Mouse (Mus musculus) cerebellum, adult (tissue): ENCODE measurements around the gene Kdelr3.

Experiments
- ATAC-seq: cut with Nextera tagmentation; 2 replicates; pipeline ENCODE4 v1.9.2; 2017; ENCODE audit warnings: mild to moderate bottlenecking, moderate library complexity, mixed read lengths; ENCODE audit not compliant: insufficient number of reproducible peaks, low FRiP score, low TSS enrichment

Gene Kdelr3

DNA sequence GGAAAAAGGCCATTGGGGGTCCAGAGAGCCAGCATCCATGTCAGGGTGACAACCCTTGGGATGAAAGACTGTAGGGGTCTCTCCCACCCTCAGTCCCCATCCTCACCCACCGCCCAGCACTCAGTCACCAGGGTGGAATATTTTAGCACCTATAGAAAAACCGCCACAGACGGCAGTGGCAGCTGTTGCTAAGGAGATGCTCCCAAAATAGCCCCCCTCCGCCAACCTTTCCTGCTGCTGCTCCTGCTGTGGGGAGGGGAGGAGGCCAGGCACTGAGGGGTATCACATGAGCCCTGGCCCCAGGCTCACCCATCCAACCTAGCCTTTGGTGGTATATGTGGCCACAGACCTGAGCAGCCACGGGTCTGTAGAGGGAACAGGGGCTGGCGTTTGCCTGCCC is 6.2 kb upstream of the Kdelr3 start:
- ATAC-seq: no peak

DNA sequence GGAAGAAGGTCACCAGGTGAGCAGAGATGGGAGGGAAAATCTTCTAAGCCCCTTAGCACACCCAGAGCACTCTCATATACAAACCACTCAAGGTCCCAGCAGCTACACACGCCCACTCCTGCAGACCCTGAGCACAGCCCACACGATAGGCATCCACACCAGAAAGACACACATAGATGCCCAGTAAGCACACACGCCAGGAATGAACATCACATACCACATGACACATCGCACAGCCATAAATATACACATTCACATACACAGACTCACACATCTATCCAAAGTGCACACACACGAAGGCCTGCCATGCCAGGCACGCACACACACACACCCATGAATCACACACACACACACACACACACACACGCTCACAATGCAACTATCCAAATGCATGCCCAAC is 5.8 kb upstream of the Kdelr3 start:
- ATAC-seq: no peak

DNA sequence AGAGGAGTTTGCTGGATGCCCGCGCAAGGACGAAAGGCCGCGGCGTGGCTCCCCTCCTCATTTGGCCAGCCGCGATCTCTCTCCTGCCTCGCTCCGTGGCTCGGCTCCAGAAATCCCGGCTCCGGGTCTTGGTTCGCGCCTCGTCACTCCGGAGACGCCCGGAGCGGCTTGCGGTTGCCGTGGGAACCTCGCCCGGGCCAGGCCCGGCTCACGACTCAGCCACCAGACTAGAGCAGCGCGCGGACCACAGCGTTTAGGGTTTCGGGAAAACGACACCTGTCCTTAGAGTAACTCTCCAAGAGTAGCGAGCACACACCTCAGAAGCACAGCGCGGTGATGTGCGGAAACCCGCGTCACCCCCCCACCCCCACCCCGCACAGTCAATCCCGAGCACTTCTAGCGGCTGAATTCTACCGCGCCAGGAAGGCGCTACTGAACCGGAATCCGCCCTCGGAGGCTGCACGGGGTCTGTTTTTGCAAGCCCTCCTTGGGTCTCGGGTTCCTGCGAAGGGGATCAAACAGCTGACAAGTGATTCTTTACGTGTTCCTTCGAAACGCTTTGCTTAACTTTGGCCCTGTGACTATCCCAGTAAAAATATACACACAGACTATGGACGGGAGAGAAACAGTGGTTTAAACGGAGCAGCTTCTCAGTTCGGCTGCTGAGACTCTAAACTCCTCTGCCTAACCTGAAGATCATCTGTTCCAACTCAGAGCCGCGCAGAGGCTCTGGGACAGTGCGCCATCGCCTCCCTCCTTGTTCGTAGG is 4.5 kb upstream of the Kdelr3 start:
- peak; percentile 45; the same call in 1 of the 2 replicates for ATAC-seq

DNA sequence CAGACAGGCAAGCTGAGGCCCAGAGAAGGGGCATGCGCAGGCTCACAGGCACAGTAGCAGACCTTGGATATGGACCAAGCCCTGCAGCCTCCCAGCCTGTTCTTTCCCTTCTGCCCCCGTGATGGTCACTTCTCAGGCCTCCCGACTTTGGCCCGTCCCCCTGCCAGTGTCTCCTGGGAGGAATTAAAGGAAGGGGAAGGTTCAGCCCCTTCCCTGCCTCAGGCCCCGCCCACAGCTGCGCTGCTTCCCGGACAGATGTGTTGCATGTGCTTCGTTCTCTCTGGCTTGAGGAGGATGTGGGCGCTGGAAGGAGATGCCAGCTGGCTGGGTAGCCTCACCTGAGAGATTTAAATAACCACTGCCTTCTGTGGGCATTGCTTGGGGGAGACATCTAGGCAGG is 2.3 kb upstream of the Kdelr3 start:
- ATAC-seq: no peak

DNA sequence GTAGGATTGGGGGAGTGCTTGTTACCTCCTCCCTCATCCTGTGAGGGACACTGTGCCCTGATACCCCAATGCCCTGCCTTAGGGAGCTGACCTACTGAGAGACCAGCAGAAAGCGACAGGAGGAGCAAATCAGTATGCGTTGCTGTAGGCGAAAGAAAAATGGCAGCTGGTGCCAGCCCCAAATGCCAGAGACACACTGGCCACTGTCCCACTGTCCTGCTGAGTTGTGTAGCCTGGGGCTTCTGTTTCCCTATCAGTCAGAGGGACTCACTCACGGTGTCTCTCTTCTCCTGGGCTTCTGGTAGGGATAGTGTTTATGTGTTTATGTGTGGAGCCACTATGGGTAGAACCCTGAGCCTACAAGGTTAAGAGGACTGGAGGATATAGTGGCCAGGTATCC is 1.5 kb downstream of the Kdelr3 start:
- no peak for ATAC-seq

DNA sequence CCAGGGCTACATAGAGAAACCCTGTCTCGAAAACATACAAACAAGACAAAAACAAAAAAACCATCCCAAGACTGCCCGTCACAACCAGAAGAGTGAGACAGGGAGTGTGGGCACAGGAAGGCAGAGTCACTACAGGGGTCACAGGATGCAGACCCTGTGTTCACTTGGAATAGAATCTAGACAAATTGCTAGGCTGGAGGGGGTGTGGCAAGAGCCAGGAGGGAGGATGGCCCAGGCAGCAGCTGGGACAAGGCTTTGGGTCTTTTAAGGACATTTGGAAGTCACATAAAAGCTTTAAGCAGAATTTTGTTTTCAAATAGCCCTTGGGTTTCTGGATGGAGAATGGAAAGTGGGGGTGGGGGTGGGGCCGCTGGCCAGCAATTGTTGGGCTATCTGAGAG is 2.4 kb downstream of the Kdelr3 start:
- no peak for ATAC-seq

DNA sequence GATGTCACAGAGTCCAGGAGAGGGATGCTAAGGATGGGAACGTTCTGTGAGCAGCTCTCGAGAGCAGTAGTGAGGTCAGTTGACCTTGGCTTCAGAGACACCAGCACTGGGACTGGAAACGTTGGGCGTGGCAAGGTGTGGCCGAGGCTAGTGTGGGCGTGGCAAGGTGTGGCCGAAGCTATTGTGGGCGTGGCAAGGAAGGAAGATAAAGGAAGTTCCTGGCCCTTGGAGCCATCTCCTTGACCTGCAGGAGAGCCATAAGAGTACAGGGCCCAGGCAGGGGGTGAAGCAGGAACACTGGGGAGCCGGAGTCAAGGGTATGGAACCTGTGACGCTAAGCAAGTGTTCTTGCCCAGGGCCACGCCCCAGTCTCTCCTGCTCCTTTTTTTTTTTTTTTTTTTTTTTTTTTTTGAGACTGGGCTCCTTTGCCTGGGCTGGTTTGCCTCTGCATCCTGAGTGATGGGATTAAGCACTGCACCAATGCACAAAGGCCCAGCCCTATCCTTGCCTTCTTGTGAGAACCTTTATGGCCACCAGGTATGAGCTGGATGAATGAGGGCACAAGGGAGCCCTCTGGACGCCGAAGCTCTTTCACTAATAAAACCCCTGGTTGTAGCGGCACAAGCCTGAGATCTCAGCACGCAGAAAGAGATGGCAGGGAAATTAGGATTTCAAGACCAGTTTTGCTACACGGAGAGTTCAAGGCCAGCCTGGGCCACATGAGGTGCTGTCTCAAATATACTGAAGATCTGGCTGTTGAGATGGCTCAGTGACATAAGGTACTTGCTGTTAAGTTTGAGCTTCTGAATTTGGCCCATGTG is 3.4 kb downstream of the Kdelr3 start:
- no peak for ATAC-seq

DNA sequence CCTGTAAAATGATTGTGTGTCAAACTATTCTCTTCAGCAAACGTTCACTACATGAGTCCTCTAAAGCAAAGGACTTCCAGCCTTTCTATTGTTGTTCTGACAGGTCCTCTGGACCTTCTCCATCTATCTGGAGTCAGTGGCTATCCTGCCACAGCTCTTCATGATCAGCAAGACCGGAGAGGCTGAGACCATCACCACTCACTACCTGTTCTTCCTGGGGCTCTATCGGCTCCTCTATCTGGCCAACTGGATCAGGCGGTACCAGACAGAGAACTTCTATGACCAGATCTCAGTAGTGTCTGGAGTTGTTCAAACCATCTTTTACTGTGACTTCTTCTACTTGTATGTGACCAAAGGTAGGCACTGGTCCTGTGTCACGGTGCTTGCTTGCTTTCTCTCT is 9.4 kb downstream of the Kdelr3 start:
- ATAC-seq: no peak

DNA sequence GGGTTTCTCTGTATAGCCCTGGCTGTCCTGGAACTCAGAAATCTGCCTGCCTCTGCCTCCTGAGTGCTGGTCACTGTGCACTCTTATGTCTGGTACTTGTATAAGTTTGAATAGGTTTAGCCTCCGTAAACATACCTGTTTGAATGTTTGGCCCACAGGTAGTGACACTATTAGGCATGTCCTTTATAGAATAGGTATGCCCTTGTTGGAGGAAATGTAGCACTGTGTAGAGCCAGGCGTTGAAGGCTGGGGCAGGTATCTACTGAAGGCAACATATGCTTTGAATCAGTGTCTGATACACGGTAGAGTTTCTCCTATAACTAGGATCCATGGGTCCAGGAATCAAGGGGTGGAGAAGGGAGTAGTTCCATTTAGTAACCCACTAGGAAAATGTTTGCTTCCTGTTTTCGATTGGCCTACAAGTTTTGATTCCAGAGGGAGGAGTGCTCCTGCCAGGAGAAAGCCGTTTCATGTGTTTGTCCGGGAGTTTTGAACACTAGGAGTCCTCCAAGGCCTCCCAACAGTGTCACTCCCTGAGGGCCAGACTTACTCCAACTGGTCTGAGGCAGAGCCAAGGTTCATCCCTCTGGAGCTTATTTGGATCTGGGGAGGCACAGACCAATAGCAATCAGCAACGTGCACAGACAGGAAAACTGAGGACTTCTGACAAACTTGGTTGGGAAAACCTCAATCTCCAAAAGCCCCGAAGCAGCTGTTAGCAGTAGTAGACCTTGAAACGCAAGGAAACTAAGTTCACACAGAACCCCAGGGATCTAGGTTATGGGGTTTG is 10.0 kb downstream of the Kdelr3 start:
- no peak for ATAC-seq

DNA sequence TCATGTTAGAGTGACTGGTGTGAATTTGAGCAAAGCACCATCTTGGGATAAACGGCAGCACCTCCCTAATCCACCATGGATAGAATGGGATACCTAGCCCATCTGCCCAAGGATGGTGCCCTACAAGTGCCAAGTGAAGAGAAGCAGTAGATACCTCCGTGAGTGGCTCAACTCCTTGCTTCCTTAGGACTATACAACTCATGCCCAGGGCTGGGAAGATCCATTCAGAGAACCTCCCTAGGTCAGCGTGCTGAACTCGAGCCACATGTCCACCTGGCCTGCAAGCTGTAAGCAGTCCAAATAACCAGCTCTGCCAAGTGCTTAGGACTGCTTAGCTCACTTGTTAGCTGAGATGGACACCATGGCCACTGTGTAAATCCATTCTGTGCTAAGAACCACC is 11.0 kb downstream of the Kdelr3 start:
- ATAC-seq: peak; percentile 86

DNA sequence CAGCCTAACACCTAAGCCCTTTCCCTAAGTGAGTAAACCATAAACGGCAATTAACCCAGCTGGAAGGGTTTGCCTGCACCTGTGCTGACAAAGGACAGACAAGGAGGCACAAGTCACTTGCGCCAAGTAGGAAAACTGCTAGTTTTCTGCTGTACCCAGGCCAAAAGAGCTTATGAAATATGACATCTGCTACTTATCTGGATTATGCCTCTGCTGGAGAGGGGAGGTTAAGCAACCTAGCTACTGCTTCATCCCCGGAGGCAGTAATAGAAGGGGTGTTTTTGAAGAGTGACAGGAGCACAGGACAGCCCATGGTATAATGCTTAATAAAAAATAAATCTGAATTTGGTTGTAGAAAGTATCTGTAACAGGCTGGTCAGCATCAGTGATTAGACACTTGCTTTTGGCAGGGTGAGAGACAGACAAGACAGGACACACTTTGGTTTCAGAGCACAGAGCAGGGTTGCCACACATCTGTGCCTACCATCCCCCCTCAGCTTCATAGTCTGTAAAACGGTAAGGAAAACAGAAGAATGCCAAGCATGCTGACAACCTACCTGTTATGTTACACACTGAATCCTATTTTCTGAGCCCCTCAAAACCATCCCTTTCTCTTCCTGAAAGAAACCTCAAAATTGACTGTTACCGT is 11.9 kb downstream of the Kdelr3 start:
- ATAC-seq: no peak

DNA sequence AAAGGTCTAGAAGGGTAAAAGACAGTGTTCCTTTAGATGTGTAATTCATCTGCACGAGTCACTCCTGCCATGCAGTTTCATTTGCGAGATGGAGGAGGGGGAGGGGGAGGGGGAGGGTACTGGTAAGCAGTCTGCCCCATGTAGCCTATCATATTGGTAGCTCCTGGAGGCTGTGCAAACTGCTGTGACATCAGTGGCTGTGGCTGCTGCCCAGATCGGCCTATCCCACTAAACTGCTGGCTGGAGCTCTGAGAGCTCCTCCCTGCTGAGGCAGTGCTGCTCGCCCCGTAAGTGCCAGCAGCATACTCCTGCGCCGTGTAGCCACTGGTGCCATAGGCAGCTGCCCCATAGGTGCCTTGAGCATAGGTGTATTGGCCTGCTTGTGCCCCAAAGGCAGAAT is 13.7 kb downstream of the Kdelr3 start:
- no peak for ATAC-seq

DNA sequence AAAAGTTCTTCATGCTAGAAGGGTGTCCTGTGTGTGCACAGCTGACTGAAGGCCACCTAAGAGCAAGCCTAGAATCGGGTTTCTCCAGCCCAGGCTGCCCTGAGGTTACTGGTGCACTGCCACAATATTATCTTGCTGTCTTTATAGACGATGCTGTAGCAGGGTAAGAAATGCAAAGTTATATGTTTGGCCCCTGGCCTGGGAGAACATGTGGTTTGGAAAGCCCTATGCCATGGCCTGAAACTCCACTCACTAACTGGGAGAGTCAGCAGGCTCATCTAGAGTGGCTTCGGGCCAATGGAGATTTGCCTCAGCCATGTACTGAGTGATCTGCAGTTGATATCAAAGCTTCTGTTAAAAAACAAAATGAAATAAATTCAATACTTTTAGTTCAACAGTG is 17.6 kb downstream of the Kdelr3 start:
- no peak for ATAC-seq

DNA sequence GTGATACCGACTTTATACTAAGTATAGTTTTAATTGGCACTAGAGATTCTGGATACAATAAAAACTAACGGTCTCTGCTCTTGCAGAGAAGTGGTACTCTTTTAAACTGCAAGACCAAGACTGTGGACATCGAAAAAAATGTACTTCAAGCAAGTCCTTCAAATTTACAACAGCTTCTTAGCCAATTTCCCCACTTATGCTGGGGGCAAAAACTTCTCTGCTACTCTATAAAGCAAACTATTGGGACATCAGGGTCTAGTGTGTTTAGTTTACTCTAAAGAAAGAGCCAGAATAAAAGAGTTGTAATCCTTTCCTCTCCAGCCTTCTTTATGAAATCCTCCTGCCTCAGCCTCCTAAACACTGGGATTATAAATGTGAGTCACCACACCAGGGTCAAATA is 27.8 kb downstream of the Kdelr3 start:
- no peak for ATAC-seq

DNA sequence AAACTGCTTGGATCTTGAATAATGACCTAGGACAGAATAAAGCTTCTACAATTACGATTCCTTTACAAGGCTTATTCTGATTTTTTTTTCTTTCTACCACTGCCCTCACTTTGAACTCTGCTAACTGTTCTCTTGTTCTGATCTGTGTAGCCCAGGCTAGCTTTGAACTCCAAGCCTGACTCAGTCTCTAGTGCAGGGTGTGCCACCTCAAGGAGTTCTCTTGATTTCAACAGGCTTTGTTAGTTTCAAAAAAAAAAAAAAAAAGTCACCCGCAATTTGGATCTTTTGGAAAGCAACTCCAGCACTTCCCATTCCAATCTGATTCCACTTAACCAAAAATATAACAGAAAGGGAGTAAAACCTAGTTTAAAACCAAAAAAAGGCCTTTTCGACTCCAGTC is 29.3 kb downstream of the Kdelr3 start:
- no peak for ATAC-seq

DNA sequence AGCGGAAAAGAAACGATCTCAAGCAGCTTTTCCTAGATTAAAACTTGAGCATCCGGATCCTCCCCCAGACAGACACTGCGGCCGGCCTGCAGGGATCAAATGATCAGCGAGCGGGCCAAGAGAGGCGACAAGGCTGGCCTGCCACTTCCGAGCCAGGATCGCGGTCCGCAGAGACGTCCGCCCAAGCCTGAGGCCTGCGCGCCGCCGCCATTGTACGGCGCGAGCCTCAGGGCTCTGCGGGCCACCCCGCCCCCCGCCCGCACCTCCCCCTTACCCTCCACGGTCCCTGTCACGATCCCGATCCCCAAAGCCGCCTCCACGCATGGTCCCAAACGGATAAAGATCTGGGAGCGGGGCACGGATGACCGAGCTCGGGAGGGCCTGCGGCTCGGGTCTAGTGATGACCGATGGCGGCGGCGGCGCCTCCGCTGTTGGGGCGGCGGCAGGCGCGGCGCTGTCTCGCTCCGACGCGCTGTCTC is 29.7 kb downstream of the Kdelr3 start:
- peak; percentile 37; the same call in 1 of the 2 replicates for ATAC-seq

DNA sequence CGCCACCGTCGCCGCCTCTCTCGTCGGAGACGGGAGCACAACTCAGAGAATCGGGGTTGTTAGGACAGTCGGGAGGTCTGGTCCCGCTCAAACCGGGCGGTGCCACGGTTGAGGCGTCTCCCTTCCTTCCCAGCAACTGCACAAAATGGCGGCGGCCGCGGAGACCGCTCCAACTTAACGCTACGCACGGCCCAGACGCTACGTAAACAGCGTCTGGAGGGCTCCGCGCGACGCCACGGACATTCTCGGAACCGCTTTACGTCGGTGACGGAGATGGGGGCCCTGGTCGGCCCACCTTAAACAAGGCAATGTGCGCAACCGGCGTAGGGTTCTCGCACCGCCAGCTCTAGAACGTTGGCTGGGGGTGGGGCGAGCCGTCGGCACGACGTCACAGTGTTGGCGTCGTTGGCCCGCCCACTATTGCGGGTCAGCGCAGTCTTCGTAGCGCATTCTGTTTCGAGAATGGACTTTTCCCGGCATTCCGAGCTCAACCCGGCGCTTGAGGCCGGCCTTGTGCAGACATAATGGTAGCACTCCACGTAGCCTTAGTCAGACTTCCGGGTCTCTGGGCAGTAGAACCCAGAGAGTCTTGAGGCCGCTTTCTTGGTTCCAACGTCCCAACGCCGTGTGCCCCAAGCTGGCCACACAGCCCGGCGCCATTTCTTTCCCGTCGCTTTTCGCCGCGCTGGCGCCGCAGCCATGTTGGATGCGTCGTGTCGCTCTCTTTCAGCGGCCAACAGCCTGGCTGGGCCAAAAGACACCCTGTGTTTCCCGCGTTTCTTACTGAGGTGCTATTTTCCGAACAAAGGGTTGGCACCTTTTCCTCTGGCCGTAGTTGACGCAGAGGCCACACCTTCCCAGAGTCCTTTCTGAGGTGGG is 30.4 kb downstream of the Kdelr3 start, which contains the start of gene Ddx17:
TSS of gene Ddx17 (minus strand) at position 332 of the 879 bp plus-strand sequence.
- peak; percentile 94 for ATAC-seq

DNA sequence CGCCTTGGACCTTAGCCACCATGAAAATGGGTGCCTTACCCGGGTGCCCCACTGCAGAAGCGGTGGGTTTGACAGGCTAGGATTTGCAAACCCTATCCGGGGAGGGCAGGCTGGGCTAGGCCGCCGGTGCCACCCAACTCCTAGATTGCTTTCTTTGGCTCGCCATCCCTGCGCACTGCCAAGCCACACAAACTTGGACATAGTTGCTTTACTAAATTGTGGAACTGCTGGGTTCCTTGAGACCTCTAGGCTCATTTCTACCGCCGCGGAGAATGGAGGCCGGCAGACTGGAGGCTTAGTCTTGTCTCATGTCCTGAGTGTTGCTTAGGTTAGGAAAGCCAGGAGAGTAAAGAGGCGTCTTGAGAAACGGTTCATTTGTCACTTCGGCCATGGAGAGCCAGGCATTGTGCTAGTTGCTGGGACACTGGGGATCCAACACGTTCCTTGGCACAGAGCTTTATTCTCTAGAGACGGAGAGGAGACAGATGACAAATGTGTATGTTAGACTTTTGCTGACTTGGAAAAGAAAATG is 31.1 kb downstream of the Kdelr3 start:
- no peak for ATAC-seq

DNA sequence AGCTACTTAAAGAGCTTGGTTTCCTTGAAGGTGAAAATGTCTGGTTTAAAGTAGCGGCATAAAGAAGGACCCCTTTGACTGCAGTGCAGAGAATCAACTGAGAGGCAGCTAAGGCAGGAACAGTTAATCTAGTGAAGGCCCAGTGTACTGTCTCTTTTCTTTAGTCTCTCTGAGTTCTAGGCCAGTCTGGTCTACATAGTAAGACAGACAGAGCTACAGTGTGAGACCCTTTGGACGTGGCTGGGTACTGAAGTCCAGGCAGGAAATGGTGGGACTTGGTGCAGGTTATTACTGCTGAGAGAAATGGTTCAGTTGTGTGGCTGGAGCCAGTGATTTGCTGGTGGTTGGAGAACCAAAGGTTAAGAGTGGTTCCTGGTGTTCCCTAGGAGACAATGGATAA is 32.0 kb downstream of the Kdelr3 start:
- no peak for ATAC-seq
